Mouse (Mus musculus) liver, embryonic 14.5 days (tissue): ENCODE measurements at regions not wholly inside any gene's neighbourhood (a gene's known extent, or its start where the extent isn't known, plus 50 kb on each side); places are given as distances from the start of the nearest gene placed in this dataset.

Experiments used
- CTCF ChIP-seq: IDR thresholded peaks from 2 replicates; pipeline ENCODE4 v1.5.1; 2016; ENCODE audit warnings: antibody characterized with exemption, low read depth, control low read depth
- EP300 ChIP-seq: IDR thresholded peaks from 2 replicates; pipeline ENCODE4 v1.6.1; 2016; ENCODE audit warnings: antibody characterized with exemption, low read depth

- no peak for TF ChIP-seq CTCF
- TF ChIP-seq EP300, result no peak
Measured at GRCm38 (mm10) chr5:119781375-119781774, 51.1 kb upstream of the Tbx5 start.
